Mouse (Mus musculus) bone marrow, adult 2 months (tissue): ENCODE measurements around the gene Gm49450. TPM values are rescaled to one million over a fixed set of nuclear protein-coding genes. Genes with fewer than 3 reads are reported as not detected.
"Not testable (repeated sequence)": the region's sequence is repeated elsewhere in the genome, so short reads cannot be mapped to it uniquely, and the experiment has no call there.

Experiments used
- H3K27ac ChIP-seq: fragments of 200-500 bp; 2 replicates; pipeline ENCODE4 v1.5.1; 2012; ENCODE audit warnings: low read depth, mild to moderate bottlenecking, control low read depth, inconsistent platforms, low read length; ENCODE audit not compliant: control insufficient read depth, poor library complexity, insufficient read depth
- H3K4me1 ChIP-seq: fragments of 200-500 bp; 2 replicates; pipeline ENCODE4 v1.6.1; 2011; ENCODE audit warnings: low read length; ENCODE audit not compliant: control insufficient read depth, insufficient read depth
- H3K4me3 ChIP-seq: fragments of 200-500 bp; replicated peaks from 2 replicates; pipeline ENCODE3; 2011; ENCODE audit warnings: mild to moderate bottlenecking, low read depth, low read length, control low read depth; ENCODE audit not compliant: control insufficient read depth
- CTCF ChIP-seq: fragments of 200-500 bp; IDR thresholded peaks from 2 replicates; pipeline ENCODE4 v1.5.1; 2011; ENCODE audit warnings: low read length, control low read depth; ENCODE audit not compliant: control insufficient read depth, insufficient read depth
- POLR2A ChIP-seq: fragments of 200-500 bp; IDR thresholded peaks from 2 replicates; pipeline ENCODE4 v1.6.1; 2011; ENCODE audit warnings: low read depth, mild to moderate bottlenecking, control low read depth, low read length, borderline replicate concordance; ENCODE audit not compliant: control insufficient read depth
- WGBS: fragments of 180-500 bp; shearing (Covaris S2); methylation state at CpG from one replicate; pipeline ENCODE4 v1.1.7; 2018; 5-methylcytosine and 5-hydroxymethylcytosine counted together
- polyA plus RNA-seq: library from polyadenylated mRNA; stranded (reverse); fragments of >200 nt; gene quantifications from 2 replicates; pipeline ENCODE4 v1.2.4, GENCODE M21; 2011; ENCODE audit warnings: low replicate concordance; ENCODE audit not compliant: missing spikeins, insufficient read depth, insufficient read length

Gene Gm49450
- polyA plus RNA-seq, 1 experiment: not detected

- 79% methylated on average over 7 of the region's 7 CpGs for WGBS
- Histone ChIP-seq H3K4me3 (no peak overlapping the region), H3K27ac (no peak overlapping the region), H3K4me1 (no peaks in the 10 kb centered on the region)
- TF ChIP-seq POLR2A (no peak), CTCF (no peak)
Measured at GRCm38 (mm10) chr15:98980012-98980614, 26.8 kb upstream of the Gm49450 start.

GRCm38 (mm10) chr15:98978409-98979172 lies 25.2 kb upstream of the Gm49450 start:
- WGBS: 75% methylated on average over 20 of the region's 20 CpGs
- TF ChIP-seq POLR2A (no peak), CTCF (no peak)
- Histone ChIP-seq H3K4me3 (no peak overlapping the region), H3K4me1 (no peaks in the 10 kb centered on the region), H3K27ac (no peak overlapping the region)

GRCm38 (mm10) chr15:98977759-98978408 lies 24.5 kb upstream of the Gm49450 start:
- H3K4me3 ChIP-seq: no peak overlapping the region
- no peak overlapping the region for H3K27ac ChIP-seq
- no peak for TF ChIP-seq CTCF
- no peak for TF ChIP-seq POLR2A
- no peaks in the 10 kb centered on the region for H3K4me1 ChIP-seq
- WGBS: 87% methylated on average over 14 of the region's 14 CpGs

DNA sequence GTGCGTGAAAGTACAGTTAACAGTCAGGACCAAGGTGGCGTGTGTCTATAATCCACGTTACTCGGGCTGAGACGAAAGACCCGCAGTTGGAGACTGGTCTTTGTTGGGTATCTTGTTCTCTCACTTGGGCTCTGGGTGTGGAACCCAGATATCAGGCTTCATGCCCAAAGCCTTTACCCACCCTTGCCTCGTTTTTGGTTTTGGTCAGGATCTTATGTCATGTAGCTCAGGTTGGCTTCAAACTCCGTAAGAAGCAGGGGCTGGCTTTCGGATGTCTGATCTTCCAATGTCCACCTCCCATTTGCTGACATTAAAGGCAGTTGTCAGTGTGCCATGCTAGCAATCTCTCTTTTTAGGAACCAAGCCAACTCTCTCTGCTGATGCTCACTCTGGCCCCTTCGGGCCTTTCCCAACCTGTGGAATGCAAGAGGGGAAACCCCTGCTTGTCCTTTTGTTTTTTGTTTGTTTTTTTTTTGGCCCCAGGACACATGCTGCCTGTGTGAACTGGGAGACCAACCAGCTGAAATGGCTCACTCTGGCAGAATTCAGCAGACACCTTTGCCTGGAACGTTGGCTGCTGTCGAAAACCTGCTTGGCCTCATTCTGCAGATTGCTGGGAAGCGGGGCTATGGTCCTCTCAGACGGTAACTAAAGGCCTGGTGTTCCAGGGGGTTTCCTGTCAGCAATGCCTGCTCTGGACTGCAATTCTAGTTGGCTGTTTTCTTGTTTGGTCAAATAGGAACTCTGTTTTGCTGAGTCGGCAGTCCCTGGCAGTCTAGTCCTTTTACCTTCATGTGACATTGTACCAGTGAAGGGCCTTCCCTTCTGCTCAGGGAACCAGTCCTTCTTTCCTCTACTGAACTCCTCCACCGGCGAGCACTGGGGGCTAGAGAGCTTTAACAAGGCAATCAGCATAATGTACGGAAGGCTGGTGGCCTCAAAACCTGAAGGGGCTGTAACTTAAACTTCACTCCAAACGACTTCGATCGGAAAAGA lies 23.7 kb upstream of the Gm49450 start:
- TF ChIP-seq POLR2A (no peak), CTCF (no peak)
- 78% methylated on average over 21 of the region's 21 CpGs for WGBS
- Histone ChIP-seq H3K4me3 (no peak overlapping the region), H3K4me1 (no peaks in the 10 kb centered on the region), H3K27ac (no peak overlapping the region)

DNA sequence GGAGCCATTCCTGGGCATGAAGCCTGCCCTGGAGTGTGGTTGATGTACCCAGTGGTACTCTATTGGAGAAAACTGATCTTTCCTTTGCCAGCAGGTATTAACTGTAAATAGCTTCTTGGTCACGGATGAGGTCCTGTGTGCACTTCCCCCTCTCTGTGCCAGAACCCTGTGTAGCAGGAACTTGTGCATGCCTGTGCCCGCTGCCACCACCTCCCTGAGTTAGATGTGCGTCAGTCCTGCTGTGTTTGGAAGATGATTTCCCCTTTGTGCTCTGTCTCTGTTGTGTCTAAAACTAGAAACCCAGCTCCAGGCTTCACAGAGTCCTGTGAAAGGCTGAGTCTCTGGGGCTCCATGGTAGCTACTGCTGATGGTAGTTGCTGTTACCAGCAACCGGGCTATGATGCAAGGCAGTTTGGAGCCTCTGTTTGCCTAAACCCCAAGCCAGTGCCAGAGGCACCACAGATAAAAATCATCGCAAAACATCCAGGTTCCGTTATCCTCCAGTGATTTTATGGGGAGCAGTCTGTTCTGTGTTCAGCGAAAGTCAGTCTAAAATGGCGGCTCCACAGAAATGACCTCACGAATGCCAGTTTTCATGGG lies 19.8 kb upstream of the Gm49450 start:
- 54% methylated on average over 9 of the region's 9 CpGs for WGBS
- Histone ChIP-seq H3K4me3 (no peak overlapping the region), H3K4me1 (no peaks in the 10 kb centered on the region), H3K27ac (no peak overlapping the region)
- TF ChIP-seq CTCF (no peak), POLR2A (no peak)

DNA sequence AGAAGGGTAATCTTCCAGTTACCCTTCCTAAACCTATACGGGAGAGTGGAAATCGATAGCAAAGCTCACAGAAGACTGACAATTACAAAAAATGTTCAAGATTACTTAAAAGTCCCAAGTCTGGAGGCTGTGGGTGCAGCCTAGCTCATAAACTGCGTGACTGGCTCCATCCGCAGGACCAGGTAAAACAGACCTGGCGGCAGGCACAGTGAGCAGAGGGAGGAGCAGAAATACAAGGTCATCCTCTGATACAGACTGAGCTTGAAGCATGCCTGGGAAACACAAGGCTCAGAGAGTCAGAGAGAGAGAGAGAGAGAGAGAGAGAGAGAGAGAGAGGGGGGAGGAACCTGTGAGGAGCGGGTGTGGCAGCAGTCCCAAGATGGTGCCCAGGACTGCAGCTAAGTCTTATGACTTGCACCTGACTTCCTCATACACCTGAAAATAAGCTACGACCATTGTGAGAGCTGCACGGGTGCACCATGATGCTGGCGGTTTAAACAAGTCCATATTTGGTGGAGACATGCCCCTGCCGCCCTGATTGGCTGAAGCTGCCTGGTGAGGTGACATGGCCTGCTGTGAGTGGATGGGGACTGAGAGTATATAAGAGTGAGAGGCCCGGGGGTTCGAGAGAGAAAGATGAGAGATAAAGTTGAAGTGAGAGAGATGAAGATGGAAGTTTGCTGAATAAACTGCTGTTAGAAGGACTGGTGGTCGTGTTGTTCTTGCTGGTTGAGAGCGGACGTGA lies 18.4 kb upstream of the Gm49450 start:
- H3K4me3 ChIP-seq, H3K27ac ChIP-seq, H3K4me1 ChIP-seq: not testable (repeated sequence)
- 73% methylated on average over 15 of the region's 15 CpGs for whole genome bisulfite sequencing

GRCm38 (mm10) chr15:98971111-98971510 lies 17.8 kb upstream of the Gm49450 start:
- Histone ChIP-seq H3K4me3 (no peak overlapping the region), H3K27ac (no peak overlapping the region), H3K4me1 (no peaks in the 10 kb centered on the region)
- TF ChIP-seq CTCF: no peak
- TF ChIP-seq POLR2A: no peak
- 64% methylated on average over 4 of the region's 4 CpGs for WGBS
